Mouse (Mus musculus) monocyte, adult 5-6 weeks (primary cell): ENCODE data around the gene Gm16427. TPM values are rescaled to one million over a fixed set of nuclear protein-coding genes. Genes with fewer than 3 reads are reported as not detected.
"Not testable (repeated sequence)": the region's sequence is repeated elsewhere in the genome, so short reads cannot be mapped to it uniquely, and the experiment has no call there.

Experiments used
- ATAC-seq: fragments of 153-309, 156-312 bp; replicated peaks from 2 replicates; pipeline ENCODE4 v1.8.0; 2017; ENCODE audit warnings: mild to moderate bottlenecking; ENCODE audit not compliant: low TSS enrichment, insufficient number of reproducible peaks, severe bottlenecking, poor library complexity, low FRiP score
- total RNA-seq: library from RNA; stranded (forward); fragments of 200-1000, 200-491, 200-594 nt; gene quantifications from 3 replicates; pipeline ENCODE4 v1.2.3, GENCODE M21; 2017

Gene Gm16427
- not detected in 3 replicates for total RNA-seq

DNA sequence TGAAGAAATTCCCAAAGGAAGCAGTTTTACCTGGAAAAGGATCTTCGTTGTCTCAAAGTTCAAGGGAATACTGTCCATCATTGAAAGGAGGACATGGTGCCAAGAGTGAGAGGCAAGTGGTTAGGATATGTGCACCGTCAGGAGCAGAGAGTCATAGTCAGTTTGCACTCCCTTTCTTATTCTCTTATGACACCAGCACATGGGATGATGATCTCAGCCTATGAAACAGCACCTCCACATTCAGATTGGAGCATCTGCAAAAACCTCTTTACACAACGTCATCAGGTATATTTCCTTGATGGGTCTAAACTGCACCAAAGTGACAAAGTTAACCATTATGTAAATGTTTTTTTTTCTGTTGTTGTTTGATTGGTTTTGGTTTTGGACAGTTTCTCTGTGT, at the start of gene Gm16427:
Gene Gm16427 (minus strand): TSS at position 101 of the 400 bp plus-strand sequence.
- not testable (repeated sequence) for ATAC-seq

Other genes starting within 250 kb of the Gm16427 start
- not detected in 3 replicates for gene C87414, start 131.4 kb upstream of the Gm16427 start, total RNA-seq